Mouse (Mus musculus) heart, postnatal 25 days (tissue): Measurements from ENCODE around the gene Mfap1a. TPM values are rescaled to one million over a fixed set of nuclear protein-coding genes. Genes with fewer than 3 reads are reported as not detected.
"Not testable (repeated sequence)": the region's sequence is repeated elsewhere in the genome, so short reads cannot be mapped to it uniquely, and the experiment has no call there.

Source experiments
- DNase-seq: peaks from one replicate; pipeline ENCODE4 v3.0.0; 2022; ENCODE audit warnings: low spot score
- intact Hi-C: fragments of 180-260 bp; cut with DNase I; formaldehyde crosslinking; loops from one replicate; pipeline ENCODE4 v1.15.1; 2025
- total RNA-seq, 2 experiments: library from RNA; stranded (reverse); gene quantifications; 2 replicates each; pipeline ENCODE4 v1.2.3; 2021

The Mfap1a gene
- total RNA-seq, 2 experiments from 2014 or later = 26.1 to 29.0 TPM

DNA sequence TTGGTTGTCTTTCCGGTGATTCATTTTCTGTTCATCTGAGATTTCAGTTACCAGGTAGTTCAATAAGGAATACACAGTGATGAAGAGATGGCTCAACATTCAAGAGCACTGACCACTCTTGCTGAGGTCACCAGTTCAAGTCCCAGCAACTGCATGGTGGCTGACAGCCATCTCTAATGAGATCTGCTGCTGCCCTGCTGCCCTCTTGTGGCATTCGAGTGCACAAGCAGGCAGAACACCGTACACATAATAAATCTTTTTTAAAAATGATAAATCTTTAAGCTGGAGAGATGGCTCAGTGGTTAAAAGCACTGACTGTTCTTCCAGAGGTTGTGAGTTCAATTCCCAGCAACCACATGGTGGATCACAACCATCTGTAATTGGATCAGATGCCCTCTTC, 26.0 kb downstream of the Mfap1a start:
- intact Hi-C loops = no loop called here
- no peak for DNase-seq

DNA sequence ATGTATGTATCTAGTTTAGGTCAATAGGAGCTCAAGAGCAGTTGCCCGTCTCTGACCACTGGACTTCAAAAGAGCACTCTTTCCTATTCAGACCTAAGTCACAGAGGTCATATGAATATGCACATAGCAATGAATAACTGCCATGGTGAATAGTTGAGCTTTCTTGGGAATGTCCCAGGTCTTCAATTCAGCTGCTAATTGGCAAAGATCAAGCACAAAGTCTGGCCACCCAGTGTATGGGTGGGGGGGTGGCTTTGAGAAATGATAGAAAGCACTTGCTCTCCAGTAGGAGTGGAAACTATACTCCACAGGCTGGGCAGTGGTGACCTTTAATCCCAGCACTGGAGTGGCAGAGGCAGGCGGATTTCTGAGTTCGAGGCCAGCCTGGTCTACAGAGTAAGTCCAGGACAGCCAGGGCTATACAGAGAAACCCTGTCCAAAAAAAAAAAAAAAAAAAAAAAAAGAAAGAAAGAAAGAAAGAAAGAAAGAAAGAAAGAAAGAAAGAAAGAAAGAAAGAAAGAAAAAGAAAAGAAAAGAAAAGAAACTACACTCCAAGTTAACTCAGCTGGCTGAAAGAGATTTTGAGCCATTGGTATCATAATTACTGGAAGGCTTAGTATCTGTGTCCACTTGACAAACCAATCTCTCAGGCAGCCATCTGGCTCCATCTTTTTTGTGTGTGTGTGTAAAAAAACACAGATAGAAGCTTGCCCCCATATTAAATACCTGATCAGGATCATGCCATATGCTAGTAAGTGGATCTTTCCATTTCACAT, 28.8 kb downstream of the Mfap1a start:
- intact Hi-C loops = no loop called here

DNA sequence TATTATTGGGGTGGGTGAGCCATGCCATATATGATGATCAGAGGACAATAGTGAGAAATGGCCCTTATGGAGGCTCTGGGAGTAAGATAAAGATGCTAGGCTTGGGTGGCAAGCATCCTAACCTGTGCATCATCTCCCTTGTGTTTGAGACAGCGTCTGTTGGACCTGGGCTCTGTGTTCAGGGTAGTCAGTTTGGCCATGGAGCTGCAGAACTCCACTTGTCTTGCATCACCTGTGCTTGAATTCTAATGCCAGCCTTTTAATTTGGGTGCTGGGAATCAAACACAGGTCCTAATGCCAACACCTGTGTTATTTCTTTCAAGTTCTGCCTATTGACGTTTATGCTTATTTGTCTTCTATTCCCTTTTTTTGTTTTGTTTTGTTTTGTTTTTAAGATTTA, 31.2 kb downstream of the Mfap1a start:
- DNase-seq, intact Hi-C loops: not testable (repeated sequence)

More for the DNA sequence above, 28.8 kb downstream of the Mfap1a start:
- DNase-seq = no peak

DNA sequence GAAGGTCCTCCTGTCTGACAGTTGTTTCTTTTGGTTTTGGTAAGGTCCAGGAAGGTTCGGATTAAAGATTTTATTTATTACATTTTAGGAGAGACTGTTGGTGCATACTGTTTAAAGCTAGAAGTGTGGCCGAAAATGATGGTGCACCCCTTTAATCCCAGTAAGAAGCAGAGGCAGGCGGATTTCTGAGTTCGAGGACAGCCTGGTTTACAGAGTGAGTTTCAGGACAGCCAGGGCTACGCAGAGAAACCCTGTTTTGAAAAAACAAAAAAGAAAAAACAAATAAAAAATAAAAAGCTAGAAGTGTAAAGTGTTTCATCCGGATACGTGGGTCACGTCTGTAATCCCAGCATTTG, 32.3 kb downstream of the Mfap1a start:
- no peak for DNase-seq
- intact Hi-C loops = loop anchor here (1.0 kb wide), 2 partner anchors 25 to 33 kb away; partner anchors contain the start of gene Serf2

DNA sequence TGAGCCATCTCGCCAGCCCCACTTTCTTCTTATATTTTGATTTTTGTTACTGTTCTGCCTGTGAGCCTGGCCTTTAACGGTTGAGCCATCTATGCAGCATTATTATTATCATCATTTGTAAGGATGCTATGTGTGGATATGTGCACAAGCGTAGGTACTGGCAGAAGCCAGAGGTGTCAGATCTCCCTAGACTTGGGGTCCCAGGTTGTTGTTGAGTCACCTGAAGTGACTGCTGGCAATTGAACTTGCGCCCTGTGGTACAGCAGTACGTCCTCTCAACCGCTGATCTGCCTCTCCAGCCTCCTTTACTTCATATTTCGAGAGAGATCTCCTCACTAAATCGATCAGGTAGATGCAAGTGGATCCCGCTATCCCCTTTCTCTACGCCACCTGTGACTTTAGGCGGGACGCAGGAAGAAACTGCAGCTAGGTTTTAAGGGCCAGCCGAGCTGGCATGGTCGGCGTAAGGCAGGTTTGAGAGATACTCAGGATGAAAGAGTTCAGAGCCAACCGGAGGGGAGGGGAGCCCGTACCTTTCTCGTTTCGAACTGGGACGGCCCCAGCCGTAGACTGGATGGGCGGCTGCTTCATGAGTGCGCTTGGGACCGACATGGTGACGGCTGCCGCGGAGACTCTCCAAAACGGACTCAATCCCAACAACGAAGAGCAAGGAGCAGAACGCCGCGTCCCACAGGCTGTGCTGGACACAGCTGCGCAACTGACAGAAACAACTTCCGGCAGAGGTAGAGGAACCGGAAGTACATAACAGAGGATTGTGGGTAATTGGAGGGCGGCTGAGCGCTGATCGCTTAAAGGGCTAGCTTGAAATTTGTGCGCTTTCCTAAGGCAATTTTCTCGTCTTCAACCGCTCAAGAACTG, 32.9 kb downstream of the Mfap1a start, which contains the start of gene Mfap1b:
Mfap1b (minus strand) TSS at position 767 of the 879 bp plus-strand sequence.
- DNase-seq = peak; percentile 62
- intact Hi-C loops = loop anchor here (1.0 kb wide), 2 partner anchors 24 to 34 kb away; partner anchors contain the start of gene Serf2

DNA sequence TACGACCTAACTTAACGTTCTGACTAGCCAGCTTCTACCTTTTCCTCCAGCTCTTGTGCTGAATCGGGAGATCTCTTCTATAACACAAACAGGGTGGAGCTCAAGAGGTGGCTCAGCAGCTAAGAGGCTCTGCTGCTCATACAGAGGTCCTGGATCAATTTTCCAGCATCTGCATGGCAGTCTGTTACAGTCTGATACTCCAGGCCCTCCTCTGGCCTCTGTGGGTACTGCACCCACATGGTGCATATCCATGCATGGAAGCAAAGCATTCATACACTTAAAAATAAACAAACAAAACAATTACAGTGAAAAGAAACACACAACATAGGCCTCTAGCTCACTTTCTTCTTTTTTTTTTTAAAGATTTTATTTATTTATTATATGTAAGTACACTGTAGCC, 33.7 kb downstream of the Mfap1a start:
- intact Hi-C loops, DNase-seq: not testable (repeated sequence)

DNA sequence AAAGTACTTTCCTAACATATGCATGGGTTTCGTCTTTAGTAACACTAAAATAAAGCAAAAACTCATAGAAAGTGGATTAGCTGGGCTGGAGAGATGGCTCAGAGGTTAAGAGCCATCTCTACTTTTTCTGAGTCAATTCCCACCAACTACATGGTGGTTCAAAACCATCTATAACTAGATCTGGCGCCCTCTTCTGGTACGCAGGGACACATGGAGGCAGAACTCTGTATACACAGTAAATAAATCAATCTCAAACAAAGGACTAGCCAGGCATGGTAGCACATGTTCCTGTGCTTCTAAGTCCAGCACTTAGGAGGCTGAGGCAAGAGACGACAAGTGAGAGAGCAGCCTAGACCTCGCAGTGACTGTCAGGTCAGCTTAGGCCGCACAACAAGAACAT, 37.5 kb downstream of the Mfap1a start:
- intact Hi-C loops, DNase-seq: not testable (repeated sequence)

DNA sequence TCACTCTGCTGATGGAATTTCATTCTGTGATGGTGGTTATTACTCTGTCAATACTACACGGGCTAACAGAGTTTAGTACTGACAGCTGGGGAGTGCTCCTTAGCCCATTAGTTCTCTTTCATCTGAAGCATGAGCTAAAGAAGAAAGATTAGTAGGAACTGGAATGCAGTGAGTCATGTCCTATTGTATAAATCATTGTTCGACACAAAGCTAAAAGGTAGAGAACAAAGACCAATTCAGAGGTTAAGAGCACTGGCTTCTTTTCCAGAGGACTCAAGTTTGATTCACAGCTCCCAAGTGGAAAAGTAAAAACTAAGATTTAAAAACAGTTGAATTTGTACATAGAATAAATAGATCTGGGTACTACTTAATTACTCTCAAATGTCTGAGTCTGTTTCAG, 46.4 kb downstream of the Mfap1a start:
- intact Hi-C loops = no loop called here
- no peak for DNase-seq

DNA sequence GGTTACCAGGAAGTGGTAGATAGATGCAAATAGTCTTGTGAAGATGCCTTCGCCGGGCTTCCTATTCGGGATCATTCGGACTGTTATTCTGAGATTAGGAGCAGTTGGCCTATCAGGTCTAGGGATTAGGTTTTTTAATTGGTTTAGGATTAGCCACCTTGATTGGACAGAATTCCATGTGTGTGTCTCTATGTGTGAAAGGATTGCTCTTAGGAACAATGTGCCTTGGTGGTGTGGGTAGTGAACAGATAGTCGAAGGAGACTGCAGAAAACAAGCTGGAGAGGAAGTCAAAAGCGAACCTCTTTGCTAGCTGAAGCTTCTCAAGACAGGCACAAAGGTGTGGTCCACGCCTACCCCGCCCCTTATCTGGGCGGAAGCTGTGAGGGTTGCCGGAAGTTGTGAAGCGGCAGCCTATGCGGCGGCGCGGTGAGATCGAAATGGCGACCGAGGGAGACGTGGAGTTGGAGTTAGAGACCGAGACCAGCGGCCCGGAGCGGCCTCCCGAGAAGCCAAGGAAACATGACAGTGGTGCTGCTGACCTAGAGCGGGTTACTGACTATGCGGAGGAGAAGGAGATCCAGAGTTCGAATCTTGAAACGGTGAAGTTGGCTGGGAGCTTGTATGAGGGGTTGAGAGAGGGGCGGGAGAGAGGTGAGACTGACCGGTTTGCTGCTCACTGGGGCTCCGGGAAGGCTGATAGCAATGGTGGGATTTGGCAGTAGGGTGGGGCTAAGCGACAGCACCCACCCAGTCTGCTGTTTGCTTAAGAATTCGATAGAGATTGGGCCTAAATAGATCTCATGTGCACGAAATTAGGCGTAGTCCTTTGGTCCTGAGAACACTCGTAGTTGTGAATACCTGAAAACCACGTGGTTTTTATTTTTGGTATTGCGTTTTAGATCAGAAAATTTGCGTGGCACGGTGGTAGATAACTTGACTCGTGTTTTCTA, 49.5 kb downstream of the Mfap1a start, which contains the start of gene Serinc4:
Serinc4 (minus strand) TSS at position 90 of the 951 bp plus-strand sequence.
- intact Hi-C loops = no loop called here
- peak; percentile 74 for DNase-seq

DNA sequence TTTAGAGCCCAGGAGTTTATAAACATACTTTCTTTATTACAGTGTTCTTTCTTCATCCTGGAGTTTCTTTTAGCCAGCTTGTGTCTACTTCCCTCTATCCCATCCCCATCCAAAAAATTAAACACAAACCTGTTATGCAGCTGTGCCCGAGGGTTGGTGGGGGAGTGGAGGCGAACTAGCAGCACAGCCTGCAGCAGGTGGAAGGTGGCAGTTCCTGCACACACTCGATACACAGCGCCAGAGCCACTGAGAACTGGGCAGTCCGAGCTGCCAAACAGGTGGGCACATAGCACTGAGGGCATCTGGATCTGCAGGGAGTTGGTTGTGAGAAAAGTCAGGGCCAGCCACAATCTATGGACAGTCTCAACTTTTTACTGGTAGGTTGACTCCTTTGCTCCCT, 50.9 kb downstream of the Mfap1a start:
- no peak for DNase-seq
- intact Hi-C loops = no loop called here

DNA sequence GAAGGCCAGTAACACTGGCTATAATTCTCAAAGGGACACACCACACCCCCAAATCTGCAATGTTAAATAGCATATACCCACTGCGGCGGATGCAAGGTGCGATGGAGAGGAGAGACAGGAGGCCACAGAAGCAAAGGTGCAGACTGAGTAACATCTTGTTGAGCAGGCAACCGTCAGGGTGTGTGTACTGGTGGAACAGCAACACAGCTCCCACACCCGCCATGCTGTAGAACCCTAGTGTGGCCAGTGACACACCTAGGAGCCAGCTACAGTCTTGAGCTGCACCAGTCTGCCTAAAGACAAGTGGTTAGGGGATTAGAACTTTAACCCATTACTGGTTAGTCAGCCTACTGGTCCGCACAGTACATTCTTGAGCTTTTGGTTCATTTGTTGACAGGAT, 52.5 kb downstream of the Mfap1a start:
- intact Hi-C loops = no loop called here

DNA sequence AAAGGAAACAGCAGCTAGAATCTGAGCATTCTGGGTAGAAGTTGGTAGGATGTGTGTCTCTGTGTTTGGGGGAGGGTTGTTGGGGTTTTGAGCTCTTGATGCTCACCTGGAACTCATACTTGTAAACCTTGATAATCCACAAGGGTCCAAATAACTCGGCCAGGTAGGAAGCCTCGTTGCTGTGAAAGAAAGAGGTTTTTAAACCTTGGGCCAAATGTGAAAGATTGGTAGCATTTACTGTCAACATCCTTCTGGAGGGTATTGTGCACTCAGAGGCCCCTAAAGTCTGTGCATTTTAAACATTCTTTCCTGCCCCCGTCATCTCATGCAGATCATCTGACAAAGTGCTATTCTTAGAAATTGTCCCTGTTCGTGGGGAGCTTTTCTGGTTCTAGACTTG, 53.5 kb downstream of the Mfap1a start, which contains the start of gene Hypk:
Hypk (plus strand) TSS at position 301 of the 400 bp plus-strand sequence.
- no peak for DNase-seq
- intact Hi-C loops = no loop called here

More for the DNA sequence above, 52.5 kb downstream of the Mfap1a start:
- DNase-seq = no peak

DNA sequence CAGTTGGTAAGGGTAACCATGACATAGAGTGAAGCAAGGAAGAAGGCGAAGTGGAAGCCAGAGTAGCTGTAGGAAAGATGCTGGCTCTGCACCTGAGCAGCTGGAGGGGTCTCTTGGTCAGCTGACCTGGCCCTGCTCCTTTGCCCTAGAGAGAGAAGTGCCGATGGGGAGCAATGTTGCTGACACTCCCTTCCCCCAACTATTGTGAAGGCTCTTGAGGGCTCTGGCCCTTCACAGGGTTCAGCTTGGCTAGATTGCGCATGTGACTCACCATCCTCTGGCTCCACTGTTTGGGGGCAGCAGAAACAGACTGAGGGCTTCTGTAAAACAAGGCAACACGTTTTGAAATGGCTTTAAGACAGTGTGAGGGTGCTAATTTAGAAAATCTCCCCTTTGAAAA, 54.1 kb downstream of the Mfap1a start:
- intact Hi-C loops = no loop called here
- no peak for DNase-seq

DNA sequence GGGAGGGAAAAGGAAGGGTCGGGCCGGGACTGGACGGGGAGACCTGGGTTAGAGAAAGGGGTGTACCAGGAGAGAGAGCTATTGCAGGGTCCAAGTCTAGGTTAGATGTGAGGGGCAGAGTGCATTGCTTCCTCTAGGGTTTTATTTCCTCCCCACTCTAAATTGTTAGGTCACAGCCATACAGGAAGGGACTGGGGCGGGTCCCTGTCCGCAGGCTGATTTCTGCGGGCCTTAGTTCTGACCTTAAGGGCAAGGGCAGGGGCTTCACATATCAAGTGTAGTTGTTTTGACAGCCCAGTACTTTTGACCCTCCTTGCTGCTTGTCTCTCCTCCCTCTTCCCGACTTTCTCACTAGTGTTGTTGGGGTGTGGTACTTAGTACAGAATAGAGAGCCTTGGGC, 56.4 kb downstream of the Mfap1a start:
- intact Hi-C loops = no loop called here
- DNase-seq = no peak

DNA sequence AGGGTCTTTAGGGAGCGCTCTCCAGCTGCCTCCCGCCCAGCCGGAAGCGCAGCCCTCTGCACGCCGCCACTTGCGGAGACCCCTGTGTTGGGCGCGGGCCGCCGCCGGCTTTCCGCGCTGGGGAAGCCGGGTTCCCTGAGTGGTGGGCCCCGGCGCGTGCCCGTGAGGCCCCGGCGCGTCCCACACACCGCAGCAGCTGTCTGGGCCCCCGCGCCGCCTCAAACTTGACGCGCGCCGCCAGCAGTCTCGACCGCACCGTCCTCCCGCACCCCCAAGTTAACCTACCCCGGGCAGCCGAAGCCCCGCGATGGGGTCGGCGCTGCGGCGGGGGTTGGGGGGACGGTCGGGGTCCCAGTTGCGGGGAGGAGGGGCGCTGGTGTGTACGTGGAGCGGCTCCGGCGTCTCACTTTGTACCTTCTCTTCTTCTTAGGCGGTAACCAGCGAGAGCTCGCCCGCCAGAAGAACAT, 56.9 kb downstream of the Mfap1a start:
- intact Hi-C loops = loop anchor here (1.0 to 10.0 kb wide), 3 partner anchors 25 to 925 kb away; partner anchors contain the start of genes Mfap1a, Mfap1b and Wdr76
- DNase-seq = no peak

DNA sequence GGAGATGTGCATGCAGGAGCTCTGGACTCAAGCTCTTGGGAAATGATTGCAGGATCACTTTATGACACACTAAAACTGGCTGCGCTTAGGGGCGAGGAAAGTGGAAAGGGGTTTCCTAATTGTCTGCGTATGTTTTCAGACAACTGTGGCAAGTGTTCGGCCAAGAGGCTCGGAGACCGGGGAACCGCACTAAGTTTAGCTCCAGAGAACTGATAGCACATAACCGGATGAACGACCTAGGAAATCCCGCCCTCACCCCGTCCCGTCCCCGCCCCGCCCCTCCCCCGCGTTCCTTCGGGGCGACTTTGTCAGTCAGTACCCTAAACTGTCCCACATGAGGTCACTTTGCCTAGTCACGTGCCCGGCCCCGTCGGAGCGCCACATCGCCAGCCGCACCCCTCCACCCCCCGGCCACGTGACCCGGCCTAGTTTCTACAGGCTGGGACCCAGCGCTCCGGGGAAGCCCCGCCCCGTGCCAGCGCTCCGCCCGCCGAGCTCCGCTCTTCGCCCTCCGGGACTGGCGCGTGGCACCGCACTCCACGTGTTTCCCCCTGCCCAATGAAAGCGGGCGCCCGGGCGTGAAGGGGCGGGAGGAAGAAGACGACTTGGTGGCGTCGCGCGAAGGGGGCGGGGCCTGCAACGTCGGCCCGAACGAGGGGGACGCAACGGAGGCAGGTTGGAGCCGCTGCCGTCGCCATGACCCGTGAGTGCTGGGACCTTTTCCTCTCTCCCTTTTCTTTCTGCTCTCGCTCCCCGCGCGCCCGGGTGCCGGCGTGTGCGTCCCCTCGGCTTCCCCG, 57.5 kb downstream of the Mfap1a start, which contains the start of gene Serf2:
Serf2 (plus strand) TSS at position 457 of the 797 bp plus-strand sequence.
- DNase-seq = peak; percentile 100
- intact Hi-C loops = loop anchor here (1.0 to 10.0 kb wide), 3 partner anchors 25 to 926 kb away; partner anchors contain the start of genes Mfap1a, Mfap1b and Wdr76

DNA sequence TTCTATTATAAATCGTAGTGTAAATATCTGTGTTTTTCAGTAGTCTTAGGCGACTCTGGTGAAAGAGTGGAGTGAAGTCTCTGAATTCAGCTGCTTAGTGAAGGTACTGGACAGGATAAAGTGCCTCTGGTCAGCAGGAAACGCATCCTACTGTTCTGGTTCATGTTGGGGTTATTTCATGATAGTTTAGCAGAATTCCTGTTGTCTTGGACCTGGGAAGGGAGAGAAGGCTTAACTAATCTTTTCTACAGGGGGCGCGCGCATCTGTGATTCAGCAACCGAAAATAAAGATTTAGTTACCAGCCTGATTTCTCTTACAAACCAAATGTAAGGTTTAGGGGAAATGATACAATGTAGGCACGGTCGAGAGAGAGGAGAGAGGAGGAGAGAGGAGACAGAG, 58.3 kb downstream of the Mfap1a start:
- intact Hi-C loops = loop anchor here (2.0 to 10.0 kb wide), 2 partner anchors 59 to 927 kb away; partner anchors contain the start of genes Mfap1a and Wdr76

DNA sequence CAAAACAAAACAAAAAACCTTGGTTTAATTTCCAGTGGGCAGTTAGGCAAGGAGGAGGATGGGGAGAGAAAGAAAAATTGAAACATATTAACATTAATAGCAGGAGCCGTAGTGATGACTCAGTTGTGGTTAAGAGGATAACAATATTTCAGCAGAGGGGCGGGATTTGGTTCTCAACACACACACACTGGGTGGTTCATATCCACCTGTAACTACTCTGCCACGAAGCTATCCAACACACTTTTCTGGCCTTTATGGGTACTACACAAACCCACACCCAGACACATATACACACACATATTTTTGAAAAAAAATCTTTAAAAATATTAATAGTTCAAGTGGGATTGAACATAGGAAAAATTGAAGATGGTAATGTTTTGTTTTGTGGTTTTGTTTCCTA, 59.5 kb downstream of the Mfap1a start:
- intact Hi-C loops = loop anchor here (10.0 kb wide), 1 partner anchor 928 kb away; no protein-coding TSS in a partner anchor
- DNase-seq = no peak

More for the DNA sequence above, 58.3 kb downstream of the Mfap1a start:
- DNase-seq = no peak
